Mouse (Mus musculus) left cerebral cortex, adult 2 months (tissue): ENCODE data around the gene Ttc7b. TPM values are rescaled to one million over a fixed set of nuclear protein-coding genes. Genes with fewer than 3 reads are reported as not detected.

ENCODE experiments used
- DNase-seq, 2 experiments: peaks; one replicate each; pipeline ENCODE4 v3.0.0; 2021 to 2022; ENCODE audit warnings: low spot score in 2 of 2, mixed read lengths in 1 of 2; ENCODE audit errors: extremely low spot score in 1 of 2
- H3K27ac ChIP-seq: fragments of 200-600 bp; 2 replicates; pipeline ENCODE4 v1.8.1; 2022
- H3K4me3 ChIP-seq: fragments of 200-600 bp; 2 replicates; pipeline ENCODE4 v1.8.1; 2022
- CTCF ChIP-seq: fragments of 200-600 bp; IDR thresholded peaks from 2 replicates; pipeline ENCODE4 v1.8.1; 2022; ENCODE audit warnings: antibody characterized with exemption, mild to moderate bottlenecking, moderate library complexity
- intact Hi-C: fragments of 180-260 bp; cut with DNase I; formaldehyde crosslinking; loops from one replicate; pipeline ENCODE4 v1.15.1; 2025
- total RNA-seq, 2 experiments: library from RNA; stranded (reverse); gene quantifications; 2 replicates each; pipeline ENCODE4 v1.2.3; 2021

Ttc7b gene
- total RNA-seq, 2 experiments from 2014 or later, result 242 to 253 TPM

GRCm38 (mm10) chr12:100520077-100520793, 391 bp downstream of the Ttc7b start:
- peak; percentile 54 to 58 for DNase-seq
- H3K27ac ChIP-seq, result peak overlapping the region; percentile 89
- intact Hi-C loops, result no loop called here
- peak overlapping the region; percentile 78 for H3K4me3 ChIP-seq
- TF ChIP-seq CTCF, result no peak

- DNase-seq, result no peak
- peak overlapping the region; percentile 78 for H3K4me3 ChIP-seq
- H3K27ac ChIP-seq, result peak overlapping the region; percentile 89
- TF ChIP-seq CTCF, result peak; percentile 2
- intact Hi-C loops, result no loop called here
Observed at GRCm38 (mm10) chr12:100519684-100520076, 946 bp downstream of the Ttc7b start.

- no peak for TF ChIP-seq CTCF
- intact Hi-C loops, result no loop called here
- H3K27ac ChIP-seq, result no peak overlapping the region
Observed at GRCm38 (mm10) chr12:100517371-100517770, 3.3 kb downstream of the Ttc7b start.

GRCm38 (mm10) chr12:100516161-100516838, 4.3 kb downstream of the Ttc7b start:
- TF ChIP-seq CTCF, result no peak
- no peak for DNase-seq
- intact Hi-C loops, result no loop called here
- Histone ChIP-seq H3K4me3 (no peak overlapping the region), H3K27ac (no peak overlapping the region)

More at GRCm38 (mm10) chr12:100517371-100517770, 3.3 kb downstream of the Ttc7b start:
- no peak for DNase-seq
- no peak overlapping the region for H3K4me3 ChIP-seq

GRCm38 (mm10) chr12:100515493-100515892, 5.1 kb downstream of the Ttc7b start:
- DNase-seq, result no peak
- H3K4me3 ChIP-seq, result no peak overlapping the region
- intact Hi-C loops, result no loop called here
- no peak for TF ChIP-seq CTCF
- H3K27ac ChIP-seq, result no peak overlapping the region

GRCm38 (mm10) chr12:100514611-100515010, 6.0 kb downstream of the Ttc7b start:
- Histone ChIP-seq H3K27ac (no peak overlapping the region), H3K4me3 (no peak overlapping the region)
- TF ChIP-seq CTCF, result no peak
- DNase-seq, result no peak
- intact Hi-C loops, result no loop called here

- intact Hi-C loops, result no loop called here
- DNase-seq, result no peak
- no peak overlapping the region for H3K4me3 ChIP-seq
- H3K27ac ChIP-seq, result no peak overlapping the region
- TF ChIP-seq CTCF, result no peak
Observed at GRCm38 (mm10) chr12:100513131-100513530, 7.5 kb downstream of the Ttc7b start.

GRCm38 (mm10) chr12:100512641-100513040, 8.0 kb downstream of the Ttc7b start:
- intact Hi-C loops, result no loop called here
- no peak for DNase-seq
- TF ChIP-seq CTCF, result no peak
- Histone ChIP-seq H3K4me3 (no peak overlapping the region), H3K27ac (no peak overlapping the region)

GRCm38 (mm10) chr12:100509615-100510282, 10.9 kb downstream of the Ttc7b start:
- no peak overlapping the region for H3K4me3 ChIP-seq
- no peak for TF ChIP-seq CTCF
- intact Hi-C loops, result no loop called here
- DNase-seq, result no peak
- no peak overlapping the region for H3K27ac ChIP-seq

GRCm38 (mm10) chr12:100508668-100509067, 12.0 kb downstream of the Ttc7b start:
- TF ChIP-seq CTCF, result no peak
- Histone ChIP-seq H3K4me3 (no peak overlapping the region), H3K27ac (no peak overlapping the region)
- no peak for DNase-seq
- intact Hi-C loops, result no loop called here

GRCm38 (mm10) chr12:100505484-100505883, 15.1 kb downstream of the Ttc7b start:
- H3K4me3 ChIP-seq, result no peak overlapping the region
- TF ChIP-seq CTCF, result no peak
- no peak for DNase-seq
- no peak overlapping the region for H3K27ac ChIP-seq
- intact Hi-C loops, result no loop called here

- Histone ChIP-seq H3K4me3 (no peak overlapping the region), H3K27ac (no peak overlapping the region)
- intact Hi-C loops, result no loop called here
- no peak for DNase-seq
- TF ChIP-seq CTCF, result no peak
Observed at GRCm38 (mm10) chr12:100504585-100504984, 16.0 kb downstream of the Ttc7b start.
